Mouse (Mus musculus) lung, postnatal 0 days (tissue): Measurements from ENCODE around the gene Icam2. TPM values are rescaled to one million over a fixed set of nuclear protein-coding genes. Genes with fewer than 3 reads are reported as not detected.
A peak's percentile ranks its signal among the peaks of the same experiment; 100 is the strongest.

Experiments used
- ATAC-seq: fragments of 200-750 bp; cut with Nextera tagmentation; 2 replicates; pipeline ENCODE4 v1.8.0; 2017; ENCODE audit warnings: moderate library complexity
- DNase-seq: peaks from one replicate; pipeline ENCODE4 v3.0.0-alpha.2; 2016; ENCODE audit warnings: low spot score
- H3K27ac ChIP-seq: fragments of 300-500 bp; sonication (generic); 2 replicates; pipeline ENCODE4 v1.5.1; 2014; ENCODE audit warnings: antibody characterized with exemption, mild to moderate bottlenecking, low read length, mixed read lengths
- H3K27me3 ChIP-seq: fragments of 300-500 bp; sonication (generic); replicated peaks from 2 replicates; pipeline ENCODE4 v1.6.1; 2014; ENCODE audit warnings: low read length, mixed read lengths; ENCODE audit not compliant: insufficient read depth
- H3K36me3 ChIP-seq: fragments of 300-500 bp; sonication (generic); 2 replicates; pipeline ENCODE4 v1.6.1; 2014; ENCODE audit warnings: low read length, mixed read lengths; ENCODE audit not compliant: insufficient read depth
- H3K4me1 ChIP-seq: fragments of 300-500 bp; sonication (generic); 2 replicates; pipeline ENCODE4 v1.6.1; 2014; ENCODE audit warnings: antibody characterized with exemption, low read depth, low read length, mixed read lengths; ENCODE audit not compliant: insufficient read depth
- H3K4me2 ChIP-seq: fragments of 300-500 bp; sonication (generic); replicated peaks from 2 replicates; pipeline ENCODE4 v1.6.1; 2014; ENCODE audit warnings: low read depth, mild to moderate bottlenecking, low read length, moderate library complexity, mixed read lengths
- H3K4me3 ChIP-seq: fragments of 300-500 bp; sonication (generic); 2 replicates; pipeline ENCODE4 v1.5.1; 2014; ENCODE audit warnings: low read depth, low read length
- H3K9ac ChIP-seq: fragments of 300-500 bp; sonication (generic); replicated peaks from 2 replicates; pipeline ENCODE4 v1.6.1; 2014; ENCODE audit warnings: low read depth, mild to moderate bottlenecking
- H3K9me3 ChIP-seq: fragments of 300-500 bp; sonication (generic); 2 replicates; pipeline ENCODE4 v1.6.1; 2016; ENCODE audit warnings: low read length, mixed read lengths
- CTCF ChIP-seq: IDR thresholded peaks from 2 replicates; pipeline ENCODE4 v1.5.1; 2016; ENCODE audit warnings: antibody characterized with exemption, mild to moderate bottlenecking
- EP300 ChIP-seq: IDR thresholded peaks from 2 replicates; pipeline ENCODE4 v1.6.1; 2016; ENCODE audit warnings: antibody characterized with exemption, mild to moderate bottlenecking, control low read depth
- WGBS: fragments of 180-500 bp; shearing (Covaris S2); extraction: QIAGEN DNeasy Blood & Tissue Kit; methylation state at CpG from one replicate; pipeline ENCODE4 v1.1.7; 2014; 5-methylcytosine and 5-hydroxymethylcytosine counted together
- polyA plus RNA-seq: library from polyadenylated mRNA; unstranded; fragments of >200 nt; fragmentation: Nextera tagmentation; extraction: Ambion mirVana; gene quantifications from 2 replicates; pipeline ENCODE4 v1.2.1, GENCODE M21; 2015

Gene Icam2
- polyA plus RNA-seq, 1 experiment from 2014 or later: 329 TPM

GRCm38 (mm10) chr11:106355382-106356128, 32.3 kb downstream of the Icam2 start:
- DNase-seq (peak; percentile 12), ATAC-seq (peak; percentile 71)
- H3K27me3 ChIP-seq: no peaks in the 10 kb centered on the region
- no peak overlapping the region for H3K4me2 ChIP-seq
- H3K27ac ChIP-seq: no peak overlapping the region
- no peak overlapping the region for H3K9ac ChIP-seq
- no peak for TF ChIP-seq CTCF
- no peak for TF ChIP-seq EP300
- no peaks in the 10 kb centered on the region for H3K4me1 ChIP-seq
- no peak overlapping the region for H3K4me3 ChIP-seq
- H3K9me3 ChIP-seq: no peaks in the 10 kb centered on the region
- WGBS: 42% methylated on average over 19 of the region's 19 CpGs
- no peaks in the 10 kb centered on the region for H3K36me3 ChIP-seq

GRCm38 (mm10) chr11:106354181-106354580, 33.7 kb downstream of the Icam2 start:
- ATAC-seq (no peak), DNase-seq (no peak)
- 21% methylated on average over 1 of the region's 1 CpGs for WGBS
- Histone ChIP-seq H3K36me3 (no peaks in the 10 kb centered on the region), H3K4me3 (no peak overlapping the region), H3K4me1 (no peaks in the 10 kb centered on the region), H3K9ac (no peak overlapping the region), H3K9me3 (no peaks in the 10 kb centered on the region), H3K27me3 (no peaks in the 10 kb centered on the region), H3K4me2 (no peak overlapping the region), H3K27ac (no peak overlapping the region)
- TF ChIP-seq CTCF: no peak
- no peak for TF ChIP-seq EP300

GRCm38 (mm10) chr11:106353188-106353587, 34.7 kb downstream of the Icam2 start, which contains the start of gene Scn4a:
Gene Scn4a (minus strand): TSS chr11:106353288.
- no peak within 1 kb of the TSS for H3K9ac ChIP-seq
- no peaks in the 10 kb centered on the region for H3K27me3 ChIP-seq
- H3K4me3 ChIP-seq: no peak within 1 kb of the TSS
- no peaks in the 10 kb centered on the region for H3K36me3 ChIP-seq
- no peak within 1 kb of the TSS for H3K4me2 ChIP-seq
- H3K27ac ChIP-seq: no peak within 1 kb of the TSS
- DNase-seq (no peak), ATAC-seq (no peak)
- 74% methylated on average over 12 of the region's 12 CpGs for WGBS
- no peaks in the 10 kb centered on the region for H3K4me1 ChIP-seq
- TF ChIP-seq EP300 (no peak), CTCF (no peak)
- H3K9me3 ChIP-seq: no peaks in the 10 kb centered on the region

- Histone ChIP-seq H3K27me3 (no peaks in the 10 kb centered on the region), H3K4me1 (no peaks in the 10 kb centered on the region), H3K9ac (no peak overlapping the region), H3K4me2 (no peak overlapping the region), H3K9me3 (no peaks in the 10 kb centered on the region), H3K4me3 (no peak overlapping the region), H3K36me3 (no peaks in the 10 kb centered on the region), H3K27ac (no peak overlapping the region)
- ATAC-seq (no peak), DNase-seq (no peak)
- WGBS: 63% methylated on average over 4 of the region's 4 CpGs
- TF ChIP-seq CTCF: no peak
- TF ChIP-seq EP300: no peak
Measured at GRCm38 (mm10) chr11:106351941-106352340, 35.9 kb downstream of the Icam2 start.

- no peak for ATAC-seq
- Histone ChIP-seq H3K4me3 (no peak overlapping the region), H3K9me3 (no peaks in the 10 kb centered on the region), H3K36me3 (no peaks in the 10 kb centered on the region), H3K4me2 (no peak overlapping the region), H3K27ac (no peak overlapping the region), H3K4me1 (no peaks in the 10 kb centered on the region), H3K9ac (no peak overlapping the region), H3K27me3 (no peaks in the 10 kb centered on the region)
- TF ChIP-seq EP300: no peak
- TF ChIP-seq CTCF: no peak
- no peak for DNase-seq
- WGBS: 43% methylated on average over 3 of the region's 3 CpGs
Measured at GRCm38 (mm10) chr11:106351253-106351652, 36.6 kb downstream of the Icam2 start.

- peak; percentile 49 for ATAC-seq
Measured at GRCm38 (mm10) chr11:106350853-106351252, 37.0 kb downstream of the Icam2 start.

More at GRCm38 (mm10) chr11:106350853-106351252, 37.0 kb downstream of the Icam2 start:
- 43% methylated on average over 5 of the region's 5 CpGs for WGBS
- Histone ChIP-seq H3K4me2 (no peak overlapping the region), H3K9me3 (no peaks in the 10 kb centered on the region), H3K4me1 (no peaks in the 10 kb centered on the region), H3K27me3 (no peaks in the 10 kb centered on the region), H3K9ac (no peak overlapping the region), H3K4me3 (no peak overlapping the region), H3K36me3 (no peaks in the 10 kb centered on the region), H3K27ac (no peak overlapping the region)
- DNase-seq: peak; percentile 41
- no peak for TF ChIP-seq EP300
